Mouse (Mus musculus) Muller cell, postnatal 12 days (primary cell): ENCODE data around the gene C2cd2.
"Not testable (repeated sequence)": the region's sequence is repeated elsewhere in the genome, so short reads cannot be mapped to it uniquely, and the experiment has no call there.

ENCODE experiments used
- DNase-seq: peaks from one replicate; pipeline ENCODE4 v3.0.0-alpha.2; 2015; ENCODE audit errors: inconsistent ontology term

Gene C2cd2

GRCm38 (mm10) chr16:97962151-97962948 lies at the start of gene C2cd2, which contains the start of gene Zbtb21:
Gene C2cd2, minus strand, starts transcription at chr16:97962598.
Gene Zbtb21, minus strand, starts transcription at chr16:97962622.
- peak; percentile 98 for DNase-seq

- not testable (repeated sequence) for DNase-seq
Observed at GRCm38 (mm10) chr16:97997383-97997731, 35.0 kb upstream of the C2cd2 start.

- DNase-seq: peak; percentile 90
Observed at GRCm38 (mm10) chr16:97996616-97997382, 34.4 kb upstream of the C2cd2 start, which contains the start of gene B230307C23Rik. Gene B230307C23Rik, plus strand, starts transcription at chr16:97997315.

GRCm38 (mm10) chr16:97995849-97996615 lies 33.6 kb upstream of the C2cd2 start:
- peak; percentile 14 for DNase-seq

- DNase-seq: not testable (repeated sequence)
Observed at GRCm38 (mm10) chr16:97992477-97992876, 30.1 kb upstream of the C2cd2 start.

- DNase-seq: no peak
Observed at GRCm38 (mm10) chr16:97991517-97991916, 29.1 kb upstream of the C2cd2 start.

GRCm38 (mm10) chr16:97984589-97984988 lies 22.2 kb upstream of the C2cd2 start:
- DNase-seq: no peak

GRCm38 (mm10) chr16:97981362-97981761 lies 19.0 kb upstream of the C2cd2 start:
- DNase-seq: no peak

- no peak for DNase-seq
Observed at GRCm38 (mm10) chr16:97977722-97978121, 15.3 kb upstream of the C2cd2 start.

- DNase-seq: no peak
Observed at GRCm38 (mm10) chr16:97977277-97977676, 14.9 kb upstream of the C2cd2 start.

- DNase-seq: no peak
Observed at GRCm38 (mm10) chr16:97963956-97964540, 1.6 kb upstream of the C2cd2 start.

GRCm38 (mm10) chr16:97961381-97962150 lies 832 bp downstream of the C2cd2 start:
- DNase-seq: peak; percentile 60

GRCm38 (mm10) chr16:97960348-97960747 lies 2.0 kb downstream of the C2cd2 start:
- no peak for DNase-seq

GRCm38 (mm10) chr16:97958401-97958973 lies 3.9 kb downstream of the C2cd2 start:
- DNase-seq: no peak

- DNase-seq: no peak
Observed at GRCm38 (mm10) chr16:97957626-97958025, 4.8 kb downstream of the C2cd2 start.

- no peak for DNase-seq
Observed at GRCm38 (mm10) chr16:97956011-97956410, 6.4 kb downstream of the C2cd2 start.

- DNase-seq: no peak
Observed at GRCm38 (mm10) chr16:97953300-97953699, 9.1 kb downstream of the C2cd2 start.

- no peak for DNase-seq
Observed at GRCm38 (mm10) chr16:97952801-97953200, 9.6 kb downstream of the C2cd2 start.

GRCm38 (mm10) chr16:97952371-97952770 lies 10.0 kb downstream of the C2cd2 start:
- DNase-seq: no peak

GRCm38 (mm10) chr16:97950061-97950460 lies 12.3 kb downstream of the C2cd2 start:
- no peak for DNase-seq
